Mouse (Mus musculus) mammary gland, adult 2 months (tissue): Measurements from ENCODE around the gene Ncoa1. TPM values are rescaled to one million over a fixed set of nuclear protein-coding genes. Genes with fewer than 3 reads are reported as not detected.

Experiments
- polyA plus RNA-seq: library from polyadenylated mRNA; depleted of rRNA; stranded (reverse); fragments of >200 nt; gene quantifications from 2 replicates; pipeline ENCODE4 v1.2.3, GENCODE M21; 2012; ENCODE audit warnings: low replicate concordance; rRNA removed

Ncoa1 gene
- polyA plus RNA-seq, result 28.2 and 35.8 TPM in 2 replicates

DNA sequence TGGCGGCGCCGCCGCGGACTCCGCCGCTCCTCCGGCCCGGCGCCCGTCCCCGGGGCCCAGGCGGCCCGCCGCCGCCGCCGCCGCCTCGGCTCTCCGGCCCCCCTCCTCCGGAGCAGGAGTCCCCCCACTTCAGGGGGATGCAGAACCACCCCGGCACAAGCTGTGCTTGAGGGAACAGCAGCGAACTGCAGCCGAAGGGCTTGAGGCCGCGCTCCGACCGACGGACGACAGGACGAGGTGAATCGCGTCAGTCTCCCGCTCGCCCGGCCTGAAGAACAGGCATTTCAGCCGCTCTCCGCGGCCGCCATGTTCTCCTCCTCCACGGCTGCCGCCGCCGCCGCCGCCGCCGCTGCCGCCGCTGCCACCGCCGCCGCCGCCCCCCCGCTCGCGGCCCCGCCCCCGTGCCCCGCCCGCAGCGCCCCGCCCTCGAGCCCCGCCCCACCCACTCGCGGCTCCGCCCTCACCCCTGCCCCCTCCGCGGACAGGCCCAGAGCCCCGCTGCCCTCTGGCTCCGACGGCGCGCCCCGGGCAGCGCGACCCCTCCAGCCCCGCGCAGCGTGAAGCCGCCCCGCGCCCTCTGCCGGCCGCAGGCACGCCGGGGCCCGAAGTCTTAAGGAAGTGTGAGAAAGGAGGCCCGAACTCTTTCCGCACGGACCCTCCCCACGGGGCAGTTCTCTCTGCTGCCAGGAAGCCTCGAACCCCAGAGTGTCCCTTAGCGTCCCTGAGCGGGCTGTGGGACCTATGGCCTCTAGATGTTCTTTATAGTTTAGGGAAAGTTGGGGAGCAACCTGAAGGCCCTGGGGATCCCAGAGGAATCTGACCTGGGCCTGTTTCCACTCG is at the start of gene Ncoa1:
Gene Ncoa1 (minus strand): TSS at position 351 of the 840 bp plus-strand sequence.

DNA sequence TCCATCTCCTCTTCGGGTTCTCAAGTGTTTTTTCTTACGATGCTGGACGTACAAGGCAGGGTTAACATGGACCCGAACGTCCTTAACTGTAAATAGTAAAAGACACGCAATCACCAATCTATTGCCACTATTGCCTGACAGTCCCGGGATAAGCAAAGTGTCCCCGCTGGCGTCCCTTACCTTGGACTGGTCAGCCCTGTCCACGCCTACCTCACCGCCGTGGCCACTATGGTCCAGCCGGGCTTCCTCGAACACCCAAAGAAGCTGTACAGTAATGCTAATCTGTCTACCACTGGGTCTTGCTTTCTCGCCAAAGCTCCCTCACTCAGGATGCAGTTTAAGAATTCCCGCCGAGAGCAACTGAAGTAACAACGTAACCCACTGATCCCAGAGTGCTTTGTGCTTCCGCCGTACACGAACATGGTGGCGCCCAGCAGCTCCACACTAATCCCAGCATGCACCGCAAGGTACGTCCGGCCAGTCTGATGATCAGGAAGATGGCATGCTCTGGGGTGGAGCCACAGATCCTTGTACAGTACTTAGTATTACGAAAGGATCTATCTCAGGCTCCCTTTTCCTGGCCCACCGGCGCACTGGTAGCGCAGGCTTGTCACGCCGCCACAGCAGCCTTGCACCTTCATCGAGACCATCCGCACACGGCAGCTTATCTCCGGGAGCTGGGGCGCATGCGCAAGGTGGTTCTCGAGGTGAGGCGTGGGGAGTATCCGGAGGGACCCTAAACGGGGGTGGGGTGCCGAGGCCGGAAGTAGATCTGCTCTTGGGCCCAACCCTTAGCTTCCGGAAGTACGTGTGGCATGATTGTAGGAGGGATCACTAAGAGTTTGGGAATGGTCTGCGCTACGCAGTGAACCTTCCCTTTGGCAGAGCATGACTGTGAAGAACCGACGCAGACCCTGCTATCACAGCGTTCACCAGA is 243.1 kb downstream of the Ncoa1 start, which contains the start of the genes Ptrhd1 and Cenpo:
Gene Ptrhd1 (plus strand): TSS at position 456 of the 937 bp plus-strand sequence.
Gene Cenpo (minus strand): TSS at position 723 of the 937 bp plus-strand sequence.

Other genes with a start within 250 kb of the Ncoa1 start
- 5.2 and 5.4 TPM in 2 replicates for gene Ptrhd1, start 243.2 kb downstream of the Ncoa1 start, polyA plus RNA-seq
- gene Cenpo, start 242.9 kb downstream of the Ncoa1 start, polyA plus RNA-seq, result 9.3 and 14.8 TPM in 2 replicates
- gene Itsn2, start 115.5 kb upstream of the Ncoa1 start, polyA plus RNA-seq, result 22.8 and 53.9 TPM in 2 replicates
- not detected in 2 replicates for gene Gm3625, start 115.7 kb upstream of the Ncoa1 start, polyA plus RNA-seq